Mouse (Mus musculus): ENCODE data around the gene D930020B18Rik. TPM values are rescaled to one million over a fixed set of nuclear protein-coding genes. Genes with fewer than 3 reads are reported as not detected.

Gene D930020B18Rik
- polyA plus RNA-seq, 1 experiment from 2014 or later: 0.18 TPM

- H3K27ac ChIP-seq: no peak overlapping the region
- ATAC-seq (ENCODE audit: low FRiP score): no peak
- peaks cover 30% of the 10 kb centered on the region for H3K36me3 ChIP-seq
- 90% methylated on average over 7 of the region's 7 CpGs for WGBS
- H3K9ac ChIP-seq: no peak overlapping the region
- no peaks in the 10 kb centered on the region for H3K9me3 ChIP-seq (replicated peaks)
- H3K4me2 ChIP-seq (replicated peaks): no peak overlapping the region
- H3K27me3 ChIP-seq: no peaks in the 10 kb centered on the region
- H3K4me3 ChIP-seq: no peak overlapping the region
- peaks cover 10% of the 10 kb centered on the region for H3K4me1 ChIP-seq
Measured at GRCm38 (mm10) chr10:121623670-121624069, 17.7 kb upstream of the D930020B18Rik start.

GRCm38 (mm10) chr10:121625006-121625405 lies 16.4 kb upstream of the D930020B18Rik start:
- Histone ChIP-seq H3K9ac (peak overlapping the region; percentile 77; the same call in 1 of the 2 replicates), H3K4me1 (peaks cover 10% of the 10 kb centered on the region), H3K36me3 (peaks cover 24% of the 10 kb centered on the region), H3K9me3 (replicated peaks) (no peaks in the 10 kb centered on the region), H3K27ac (no peak overlapping the region), H3K4me2 (replicated peaks) (peak overlapping the region; percentile 63), H3K4me3 (peak overlapping the region; percentile 74), H3K27me3 (no peaks in the 10 kb centered on the region)
- WGBS: 24% methylated on average over 9 of the region's 9 CpGs
- ATAC-seq (ENCODE audit: low FRiP score): no peak

GRCm38 (mm10) chr10:121625407-121626185 lies 15.8 kb upstream of the D930020B18Rik start:
- Histone ChIP-seq H3K27me3 (no peaks in the 10 kb centered on the region), H3K36me3 (peaks cover 21% of the 10 kb centered on the region), H3K27ac (peak overlapping the region; percentile 90), H3K4me1 (peaks cover 10% of the 10 kb centered on the region), H3K4me3 (peak overlapping the region; percentile 74), H3K4me2 (replicated peaks) (peak overlapping the region; percentile 63), H3K9me3 (replicated peaks) (no peaks in the 10 kb centered on the region), H3K9ac (peak overlapping the region; percentile 77)
- no peak for ATAC-seq (ENCODE audit: low FRiP score)
- WGBS: under 1% methylated on average over 41 of the region's 41 CpGs

- peaks cover 14% of the 10 kb centered on the region for H3K36me3 ChIP-seq
- H3K27me3 ChIP-seq: no peaks in the 10 kb centered on the region
- peak within 1 kb of the TSS; percentile 90 for H3K27ac ChIP-seq
- peaks cover 10% of the 10 kb centered on the region for H3K4me1 ChIP-seq
- peak within 1 kb of the TSS; percentile 63 for H3K4me2 ChIP-seq (replicated peaks)
- peak within 1 kb of the TSS; percentile 74 for H3K4me3 ChIP-seq
- peak; percentile 100 for ATAC-seq (ENCODE audit: low FRiP score)
- no peaks in the 10 kb centered on the region for H3K9me3 ChIP-seq (replicated peaks)
- WGBS: under 1% methylated on average over 70 of the region's 70 CpGs
- H3K9ac ChIP-seq: peak within 1 kb of the TSS; percentile 77
Measured at GRCm38 (mm10) chr10:121626186-121626882, 15.1 kb upstream of the D930020B18Rik start, which contains the start of gene Xpot. Gene Xpot (minus strand): TSS chr10:121626332.

- Histone ChIP-seq H3K9ac (no peak overlapping the region), H3K4me1 (peaks cover 10% of the 10 kb centered on the region), H3K4me3 (no peak overlapping the region), H3K36me3 (peaks cover 5% of the 10 kb centered on the region), H3K27me3 (no peaks in the 10 kb centered on the region), H3K9me3 (replicated peaks) (no peaks in the 10 kb centered on the region), H3K4me2 (replicated peaks) (no peak overlapping the region), H3K27ac (no peak overlapping the region)
- 88% methylated on average over 10 of the region's 10 CpGs for WGBS
- no peak for ATAC-seq (ENCODE audit: low FRiP score)
Measured at GRCm38 (mm10) chr10:121627216-121627852, 14.1 kb upstream of the D930020B18Rik start.

GRCm38 (mm10) chr10:121628561-121629040 lies 12.8 kb upstream of the D930020B18Rik start:
- H3K9ac ChIP-seq: no peak overlapping the region
- H3K4me1 ChIP-seq: peaks cover 10% of the 10 kb centered on the region
- WGBS: 88% methylated on average over 6 of the region's 6 CpGs
- no peaks in the 10 kb centered on the region for H3K27me3 ChIP-seq
- H3K4me2 ChIP-seq (replicated peaks): no peak overlapping the region
- no peak overlapping the region for H3K4me3 ChIP-seq
- H3K36me3 ChIP-seq: no peaks in the 10 kb centered on the region
- no peak overlapping the region for H3K27ac ChIP-seq
- no peak for ATAC-seq (ENCODE audit: low FRiP score)
- no peaks in the 10 kb centered on the region for H3K9me3 ChIP-seq (replicated peaks)

GRCm38 (mm10) chr10:121634159-121634558 lies 7.2 kb upstream of the D930020B18Rik start:
- no peak for ATAC-seq (ENCODE audit: low FRiP score)
- Histone ChIP-seq H3K4me1 (no peaks in the 10 kb centered on the region), H3K27ac (no peak overlapping the region), H3K9ac (no peak overlapping the region), H3K27me3 (no peaks in the 10 kb centered on the region; the same call in 1 of the 2 replicates), H3K4me2 (replicated peaks) (no peak overlapping the region), H3K36me3 (no peaks in the 10 kb centered on the region), H3K4me3 (no peak overlapping the region), H3K9me3 (replicated peaks) (no peaks in the 10 kb centered on the region)
- WGBS: 57% methylated on average over 1 of the region's 1 CpGs

- no peak overlapping the region for H3K9ac ChIP-seq
- H3K4me1 ChIP-seq: peaks cover 6% of the 10 kb centered on the region; the same call in 1 of the 2 replicates
- no peak overlapping the region for H3K4me3 ChIP-seq
- 90% methylated on average over 6 of the region's 6 CpGs for WGBS
- H3K36me3 ChIP-seq: no peaks in the 10 kb centered on the region
- no peaks in the 10 kb centered on the region for H3K9me3 ChIP-seq (replicated peaks)
- no peak for ATAC-seq (ENCODE audit: low FRiP score)
- no peak overlapping the region for H3K4me2 ChIP-seq (replicated peaks)
- H3K27me3 ChIP-seq: peaks cover 10% of the 10 kb centered on the region
- H3K27ac ChIP-seq: no peak overlapping the region
Measured at GRCm38 (mm10) chr10:121636276-121636675, 5.1 kb upstream of the D930020B18Rik start.

- no peaks in the 10 kb centered on the region for H3K36me3 ChIP-seq
- H3K27me3 ChIP-seq: peaks cover 41% of the 10 kb centered on the region
Measured at GRCm38 (mm10) chr10:121639573-121639972, 1.8 kb upstream of the D930020B18Rik start.

GRCm38 (mm10) chr10:121640150-121640930 lies 1.0 kb upstream of the D930020B18Rik start:
- no peak overlapping the region for H3K9ac ChIP-seq
- H3K4me1 ChIP-seq: peaks cover 17% of the 10 kb centered on the region
- ATAC-seq (ENCODE audit: low FRiP score): peak; percentile 79
- peaks cover 41% of the 10 kb centered on the region for H3K27me3 ChIP-seq
- H3K4me3 ChIP-seq: no peak overlapping the region
- H3K27ac ChIP-seq: no peak overlapping the region
- no peaks in the 10 kb centered on the region for H3K9me3 ChIP-seq (replicated peaks)
- H3K4me2 ChIP-seq (replicated peaks): peak overlapping the region; percentile 95
- 49% methylated on average over 6 of the region's 6 CpGs for WGBS
- no peaks in the 10 kb centered on the region for H3K36me3 ChIP-seq

More at GRCm38 (mm10) chr10:121639573-121639972, 1.8 kb upstream of the D930020B18Rik start:
- no peak for ATAC-seq (ENCODE audit: low FRiP score)
- Histone ChIP-seq H3K4me2 (replicated peaks) (no peak overlapping the region), H3K27ac (no peak overlapping the region), H3K9me3 (replicated peaks) (no peaks in the 10 kb centered on the region), H3K9ac (no peak overlapping the region), H3K4me1 (peaks cover 17% of the 10 kb centered on the region), H3K4me3 (no peak overlapping the region)
- WGBS: 79% methylated on average over 5 of the region's 5 CpGs

GRCm38 (mm10) chr10:121640944-121641271 lies 480 bp upstream of the D930020B18Rik start:
- Histone ChIP-seq H3K4me1 (peaks cover 17% of the 10 kb centered on the region), H3K9me3 (replicated peaks) (no peaks in the 10 kb centered on the region), H3K9ac (0 out of 2 replicates have a peak overlapping the region, but pooled peaks have one; percentile 54), H3K4me2 (replicated peaks) (peak overlapping the region; percentile 95), H3K4me3 (peak overlapping the region; percentile 50), H3K27ac (no peak overlapping the region), H3K27me3 (peaks cover 41% of the 10 kb centered on the region), H3K36me3 (no peaks in the 10 kb centered on the region)
- 18% methylated on average over 10 of the region's 10 CpGs for WGBS
- no peak for ATAC-seq (ENCODE audit: low FRiP score)
